Mouse (Mus musculus): ENCODE data around the gene Gtf2ird2.

GRCm38 (mm10) chr5:134271421-134271820 is 87.6 kb downstream of the Gtf2ird2 start:
- no peak for TF ChIP-seq POLR2A (IDR thresholded peaks at IDR 0.05; ENCODE audit: borderline replicate concordance, control insufficient read depth, low read depth, low read length)
- TF ChIP-seq CTCF (IDR thresholded peaks at IDR 0.05; ENCODE audit: control insufficient read depth, insufficient read depth, low read length) = no peak

Measured in bone marrow, adult 2 months (tissue).